Mouse (Mus musculus): Measurements from ENCODE around the gene Chrna3. TPM values are rescaled to one million over a fixed set of nuclear protein-coding genes. Genes with fewer than 3 reads are reported as not detected.

Chrna3 gene
- total and polyA plus RNA-seq, 3 experiments: 0.05 TPM; not detected in 2

- peaks cover 2% of the 10 kb centered on the region; the same call in 1 of the 2 replicates for H3K4me1 ChIP-seq (ENCODE audit: insufficient read depth, low read depth, low read length)
- no peaks in the 10 kb centered on the region for H3K36me3 ChIP-seq (replicated peaks)
- ATAC-seq (ENCODE audit: extremely low read depth, insufficient number of reproducible peaks, low FRiP score, poor library complexity, severe bottlenecking) (no peak), DNase-seq (ENCODE audit: low spot score) (no peak)
- no peak within 1 kb of the TSS for H3K4me3 ChIP-seq (ENCODE audit: low read depth, low read length)
- H3K27me3 ChIP-seq (ENCODE audit: insufficient read depth, low read length): peaks cover 15% of the 10 kb centered on the region
- no peak for TF ChIP-seq GATA2 (IDR thresholded peaks at IDR 0.05; ENCODE audit: borderline replicate concordance, low read depth, low read length)
- no peak for TF ChIP-seq POLR2AphosphoS5 (IDR thresholded peaks at IDR 0.05; ENCODE audit: insufficient replicate concordance, low read depth, low read length)
- no peak for TF ChIP-seq TAL1 (conservative IDR thresholded peaks at IDR 0.05; ENCODE audit: low read depth, low read length)
- TF ChIP-seq GATA1 (IDR thresholded peaks at IDR 0.05; ENCODE audit: borderline replicate concordance, low read length): no peak
- no peak for TF ChIP-seq CTCF (IDR thresholded peaks at IDR 0.05; ENCODE audit: low read depth, low read length)
- H3K9me3 ChIP-seq (replicated peaks): no peaks in the 10 kb centered on the region
These were observed 22.0 kb upstream of the Chrna3 start, which contains the start of gene Chrnb4 for GRCm38 (mm10) chr9:55048211-55048880. Chrnb4 (minus strand) TSS chr9:55048779.

DNA sequence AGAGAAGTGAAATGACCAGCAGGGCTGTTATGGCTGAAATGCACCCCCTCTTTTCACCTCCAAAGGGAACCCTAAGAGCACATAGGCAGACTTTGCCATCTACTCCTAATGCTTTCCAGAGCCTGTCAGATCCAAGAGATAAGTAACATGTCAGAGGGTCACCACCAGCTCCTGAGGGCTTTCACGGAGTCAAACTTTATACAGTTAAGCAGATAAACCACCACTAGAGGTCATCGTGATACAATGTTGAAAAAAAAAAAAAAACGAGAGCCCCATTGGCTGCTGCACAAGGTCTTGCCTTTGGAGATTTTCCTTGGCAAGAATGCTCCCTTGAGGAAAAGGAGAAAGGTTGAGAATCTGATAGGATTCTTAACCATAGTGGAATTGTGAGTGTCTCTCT lies 20.4 kb upstream of the Chrna3 start:
- Histone ChIP-seq H3K9me3 (replicated peaks) (no peaks in the 10 kb centered on the region), H3K4me3 (ENCODE audit: low read depth, low read length) (no peak overlapping the region), H3K4me1 (ENCODE audit: insufficient read depth, low read depth, low read length) (no peaks in the 10 kb centered on the region), H3K27me3 (ENCODE audit: insufficient read depth, low read length) (peaks cover 17% of the 10 kb centered on the region), H3K36me3 (replicated peaks) (no peaks in the 10 kb centered on the region)
- ATAC-seq (ENCODE audit: extremely low read depth, insufficient number of reproducible peaks, low FRiP score, poor library complexity, severe bottlenecking) (no peak), DNase-seq (ENCODE audit: low spot score) (no peak)
- TF ChIP-seq GATA1 (IDR thresholded peaks at IDR 0.05; ENCODE audit: borderline replicate concordance, low read length) (no peak), TAL1 (conservative IDR thresholded peaks at IDR 0.05; ENCODE audit: low read depth, low read length) (no peak), POLR2AphosphoS5 (IDR thresholded peaks at IDR 0.05; ENCODE audit: insufficient replicate concordance, low read depth, low read length) (no peak)

DNA sequence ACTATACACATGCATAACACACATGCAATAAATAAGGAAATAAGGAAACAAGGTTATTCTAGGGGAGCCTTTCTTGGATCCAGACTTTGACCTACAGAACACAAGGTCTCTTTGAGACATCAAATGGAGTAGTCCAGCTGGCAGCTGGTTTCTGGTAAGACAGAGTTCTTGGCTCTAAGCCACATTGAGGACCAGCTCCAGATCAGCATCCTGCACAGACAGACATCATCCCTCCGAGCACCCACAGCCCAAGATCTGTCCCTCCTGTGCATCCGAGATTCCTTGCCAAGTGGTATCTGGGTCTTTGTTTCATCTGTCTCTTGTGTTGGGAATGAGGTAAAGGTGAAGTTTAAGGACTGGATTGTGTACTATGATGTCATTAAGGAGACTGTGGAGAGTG lies 18.6 kb upstream of the Chrna3 start:
- Histone ChIP-seq H3K36me3 (replicated peaks) (no peaks in the 10 kb centered on the region), H3K4me3 (ENCODE audit: low read depth, low read length) (no peak overlapping the region), H3K27me3 (ENCODE audit: insufficient read depth, low read length) (peaks cover 22% of the 10 kb centered on the region), H3K4me1 (ENCODE audit: insufficient read depth, low read depth, low read length) (no peaks in the 10 kb centered on the region), H3K9me3 (replicated peaks) (no peaks in the 10 kb centered on the region)
- no peak for TF ChIP-seq TAL1 (conservative IDR thresholded peaks at IDR 0.05; ENCODE audit: low read depth, low read length)
- no peak for TF ChIP-seq POLR2AphosphoS5 (IDR thresholded peaks at IDR 0.05; ENCODE audit: insufficient replicate concordance, low read depth, low read length)
- no peak for TF ChIP-seq CTCF (IDR thresholded peaks at IDR 0.05; ENCODE audit: low read depth, low read length)
- no peak for TF ChIP-seq GATA1 (IDR thresholded peaks at IDR 0.05; ENCODE audit: borderline replicate concordance, low read length)
- no peak for TF ChIP-seq GATA2 (IDR thresholded peaks at IDR 0.05; ENCODE audit: borderline replicate concordance, low read depth, low read length)
- ATAC-seq (ENCODE audit: extremely low read depth, insufficient number of reproducible peaks, low FRiP score, poor library complexity, severe bottlenecking) (no peak), DNase-seq (ENCODE audit: low spot score) (no peak)

DNA sequence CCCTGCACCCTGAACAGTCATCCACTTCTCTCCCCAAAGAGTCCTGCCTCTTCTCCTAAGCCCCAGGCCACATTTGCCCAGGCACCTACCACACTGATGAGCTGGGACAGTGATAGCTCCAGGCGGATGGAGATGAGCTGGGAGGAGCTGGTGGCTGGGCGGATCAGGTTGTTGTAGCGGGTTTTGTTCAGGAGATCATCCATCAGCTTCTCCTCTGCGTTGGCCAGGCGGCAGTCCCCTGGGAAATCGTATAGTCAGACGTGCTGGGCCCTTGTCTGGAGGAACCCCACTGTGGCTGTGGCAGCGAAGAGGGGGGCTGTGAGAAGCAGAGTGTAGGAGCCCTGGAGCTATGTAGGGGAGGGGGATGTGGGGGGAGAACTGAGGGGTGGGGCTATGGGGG lies 17.3 kb upstream of the Chrna3 start:
- Histone ChIP-seq H3K27me3 (ENCODE audit: insufficient read depth, low read length) (peaks cover 31% of the 10 kb centered on the region), H3K4me1 (ENCODE audit: insufficient read depth, low read depth, low read length) (no peaks in the 10 kb centered on the region), H3K36me3 (replicated peaks) (no peaks in the 10 kb centered on the region), H3K4me3 (ENCODE audit: low read depth, low read length) (no peak overlapping the region), H3K9me3 (replicated peaks) (no peaks in the 10 kb centered on the region)
- DNase-seq (ENCODE audit: low spot score) (no peak), ATAC-seq (ENCODE audit: extremely low read depth, insufficient number of reproducible peaks, low FRiP score, poor library complexity, severe bottlenecking) (no peak)
- TF ChIP-seq GATA1 (IDR thresholded peaks at IDR 0.05; ENCODE audit: borderline replicate concordance, low read length) (no peak), CTCF (IDR thresholded peaks at IDR 0.05; ENCODE audit: low read depth, low read length) (no peak), TAL1 (conservative IDR thresholded peaks at IDR 0.05; ENCODE audit: low read depth, low read length) (no peak), POLR2AphosphoS5 (IDR thresholded peaks at IDR 0.05; ENCODE audit: insufficient replicate concordance, low read depth, low read length) (no peak)

- ATAC-seq (ENCODE audit: extremely low read depth, insufficient number of reproducible peaks, low FRiP score, poor library complexity, severe bottlenecking) (no peak), DNase-seq (ENCODE audit: low spot score) (no peak)
- no peak overlapping the region for H3K4me3 ChIP-seq (ENCODE audit: low read depth, low read length)
- H3K36me3 ChIP-seq (replicated peaks): no peaks in the 10 kb centered on the region
- H3K27me3 ChIP-seq (ENCODE audit: insufficient read depth, low read length): peaks cover 34% of the 10 kb centered on the region
- H3K4me1 ChIP-seq (ENCODE audit: insufficient read depth, low read depth, low read length): no peaks in the 10 kb centered on the region
- H3K9me3 ChIP-seq (replicated peaks): no peaks in the 10 kb centered on the region
- no peak for TF ChIP-seq CTCF (IDR thresholded peaks at IDR 0.05; ENCODE audit: low read depth, low read length)
- no peak for TF ChIP-seq GATA2 (IDR thresholded peaks at IDR 0.05; ENCODE audit: borderline replicate concordance, low read depth, low read length)
- no peak for TF ChIP-seq POLR2AphosphoS5 (IDR thresholded peaks at IDR 0.05; ENCODE audit: insufficient replicate concordance, low read depth, low read length)
- TF ChIP-seq GATA1 (IDR thresholded peaks at IDR 0.05; ENCODE audit: borderline replicate concordance, low read length): no peak
- no peak for TF ChIP-seq TAL1 (conservative IDR thresholded peaks at IDR 0.05; ENCODE audit: low read depth, low read length)
These were observed 15.0 kb upstream of the Chrna3 start for GRCm38 (mm10) chr9:55041389-55041788.

- H3K4me3 ChIP-seq (ENCODE audit: low read depth, low read length): no peak overlapping the region
- H3K9me3 ChIP-seq (replicated peaks): no peaks in the 10 kb centered on the region
- H3K4me1 ChIP-seq (ENCODE audit: insufficient read depth, low read depth, low read length): no peaks in the 10 kb centered on the region
- no peak for TF ChIP-seq CTCF (IDR thresholded peaks at IDR 0.05; ENCODE audit: low read depth, low read length)
- no peak for TF ChIP-seq GATA2 (IDR thresholded peaks at IDR 0.05; ENCODE audit: borderline replicate concordance, low read depth, low read length)
- TF ChIP-seq TAL1 (conservative IDR thresholded peaks at IDR 0.05; ENCODE audit: low read depth, low read length): no peak
- no peak for TF ChIP-seq GATA1 (IDR thresholded peaks at IDR 0.05; ENCODE audit: borderline replicate concordance, low read length)
- TF ChIP-seq POLR2AphosphoS5 (IDR thresholded peaks at IDR 0.05; ENCODE audit: insufficient replicate concordance, low read depth, low read length): no peak
- H3K27me3 ChIP-seq (ENCODE audit: insufficient read depth, low read length): peaks cover 41% of the 10 kb centered on the region
- H3K36me3 ChIP-seq (replicated peaks): no peaks in the 10 kb centered on the region
- DNase-seq (ENCODE audit: low spot score): no peak
- no peak for ATAC-seq (ENCODE audit: extremely low read depth, insufficient number of reproducible peaks, low FRiP score, poor library complexity, severe bottlenecking)
These were observed 13.6 kb upstream of the Chrna3 start for GRCm38 (mm10) chr9:55039983-55040382.
